Mouse (Mus musculus): ENCODE data around the gene Ablim1.
A peak's percentile ranks its signal among the peaks of the same experiment; 100 is the strongest.

Gene Ablim1

GRCm38 (mm10) chr19:57052016-57052415 is 262.7 kb downstream of the Ablim1 start:
- DNase-seq, result no peak

GRCm38 (mm10) chr19:57049592-57050090 is 265.1 kb downstream of the Ablim1 start:
- no peak for DNase-seq

GRCm38 (mm10) chr19:57047671-57048320 is 266.9 kb downstream of the Ablim1 start:
- no peak for DNase-seq

- DNase-seq, result peak; percentile 60
Observed at GRCm38 (mm10) chr19:57039258-57039657, 275.5 kb downstream of the Ablim1 start.

GRCm38 (mm10) chr19:57036860-57037259 is 277.9 kb downstream of the Ablim1 start:
- no peak for DNase-seq

GRCm38 (mm10) chr19:57031582-57031981 is 283.1 kb downstream of the Ablim1 start:
- DNase-seq, result peak; percentile 66

GRCm38 (mm10) chr19:57029461-57029860 is 285.3 kb downstream of the Ablim1 start:
- DNase-seq, result no peak

GRCm38 (mm10) chr19:57028327-57029179 is 286.2 kb downstream of the Ablim1 start:
- DNase-seq, result peak; percentile 14

GRCm38 (mm10) chr19:57026501-57026900 is 288.2 kb downstream of the Ablim1 start:
- DNase-seq, result no peak

GRCm38 (mm10) chr19:57017785-57018179 is 296.9 kb downstream of the Ablim1 start:
- DNase-seq, result no peak

GRCm38 (mm10) chr19:57016995-57017784 is 297.5 kb downstream of the Ablim1 start:
- DNase-seq, result no peak

GRCm38 (mm10) chr19:57014808-57015207 is 299.9 kb downstream of the Ablim1 start:
- DNase-seq, result no peak

GRCm38 (mm10) chr19:57013271-57013677 is 301.4 kb downstream of the Ablim1 start:
- DNase-seq, result no peak

- no peak for DNase-seq
Observed at GRCm38 (mm10) chr19:57012068-57012467, 302.7 kb downstream of the Ablim1 start.

- no peak for DNase-seq
Observed at GRCm38 (mm10) chr19:57010064-57010463, 304.7 kb downstream of the Ablim1 start.

GRCm38 (mm10) chr19:57009653-57010052 is 305.1 kb downstream of the Ablim1 start:
- no peak for DNase-seq

- peak; percentile 43 for DNase-seq
Observed at GRCm38 (mm10) chr19:57007781-57008710, 306.7 kb downstream of the Ablim1 start, which contains the start of gene Afap1l2. Gene Afap1l2, minus strand, starts transcription at chr19:57008228.

- no peak for DNase-seq
Observed at GRCm38 (mm10) chr19:57007291-57007690, 307.4 kb downstream of the Ablim1 start.

GRCm38 (mm10) chr19:57006841-57007240 is 307.9 kb downstream of the Ablim1 start:
- DNase-seq, result no peak

- DNase-seq, result no peak
Observed at GRCm38 (mm10) chr19:57005062-57005461, 309.7 kb downstream of the Ablim1 start.

- no peak for DNase-seq
Observed at GRCm38 (mm10) chr19:57003460-57003810, 311.3 kb downstream of the Ablim1 start.

All from retina, postnatal 1 day (tissue).